Mouse (Mus musculus): ENCODE data around the gene Pi4k2a. TPM values are rescaled to one million over a fixed set of nuclear protein-coding genes. Genes with fewer than 3 reads are reported as not detected.

Pi4k2a gene
- polyA plus RNA-seq, 1 experiment from 2014 or later = 24.2 TPM

DNA sequence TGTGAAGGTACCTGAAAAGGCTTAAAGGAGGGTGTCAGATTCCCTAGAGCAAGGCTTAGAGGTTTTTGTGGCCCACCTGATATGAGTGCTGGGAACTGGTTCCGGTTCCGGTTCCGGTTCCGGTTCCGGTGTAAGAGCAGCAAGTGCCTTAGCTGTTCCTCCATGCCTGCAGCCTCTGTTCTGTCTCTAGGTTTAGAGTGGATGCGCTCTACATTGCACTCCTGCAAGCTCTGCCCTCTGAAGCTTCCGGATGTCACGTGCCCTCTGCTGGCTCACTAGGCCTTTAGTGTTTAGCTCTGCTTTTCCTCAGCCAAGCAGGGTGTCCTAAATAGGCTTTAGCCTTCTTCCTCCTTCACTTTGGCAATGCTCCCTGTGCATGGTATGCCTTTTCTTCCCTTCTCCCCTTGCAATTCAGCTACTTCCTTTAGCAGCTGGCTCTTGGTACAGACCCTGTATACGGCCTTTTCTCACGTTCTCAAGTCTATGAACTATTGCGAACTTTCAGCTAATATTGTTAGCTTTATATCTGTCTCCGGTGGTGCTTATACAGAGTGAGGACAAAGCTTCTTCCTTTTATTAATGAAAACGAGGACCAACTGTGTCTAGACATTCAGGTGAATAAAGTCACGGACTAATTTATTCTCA lies 1.0 kb upstream of the Pi4k2a start:
- TF ChIP-seq EP300 (IDR thresholded peaks at IDR 0.05) (peak; percentile 43; the same call in 1 of the 2 replicates), CTCF (IDR thresholded peaks at IDR 0.05) (peak; percentile 38; the same call in 1 of the 2 replicates)
- Histone ChIP-seq H3K4me1 (ENCODE audit: insufficient read depth, low read depth, low read length) (peaks cover 16% of the 10 kb centered on the region), H3K27ac (ENCODE audit: low read length) (peak overlapping the region; percentile 98), H3K9ac (replicated peaks; ENCODE audit: low read depth) (peak overlapping the region; percentile 23), H3K4me3 (ENCODE audit: low read depth, low read length) (peak overlapping the region; percentile 95), H3K9me3 (ENCODE audit: low read length) (no peaks in the 10 kb centered on the region), H3K27me3 (replicated peaks; ENCODE audit: insufficient read depth, low read length) (no peaks in the 10 kb centered on the region), H3K4me2 (replicated peaks; ENCODE audit: low read depth, low read length) (peak overlapping the region; percentile 81), H3K36me3 (ENCODE audit: insufficient read depth, low read length) (no peaks in the 10 kb centered on the region)
- DNase-seq (ENCODE audit: low spot score) = peak; percentile 83
- WGBS = 12% methylated on average over 14 of the region's 14 CpGs
- ATAC-seq = no peak

DNA sequence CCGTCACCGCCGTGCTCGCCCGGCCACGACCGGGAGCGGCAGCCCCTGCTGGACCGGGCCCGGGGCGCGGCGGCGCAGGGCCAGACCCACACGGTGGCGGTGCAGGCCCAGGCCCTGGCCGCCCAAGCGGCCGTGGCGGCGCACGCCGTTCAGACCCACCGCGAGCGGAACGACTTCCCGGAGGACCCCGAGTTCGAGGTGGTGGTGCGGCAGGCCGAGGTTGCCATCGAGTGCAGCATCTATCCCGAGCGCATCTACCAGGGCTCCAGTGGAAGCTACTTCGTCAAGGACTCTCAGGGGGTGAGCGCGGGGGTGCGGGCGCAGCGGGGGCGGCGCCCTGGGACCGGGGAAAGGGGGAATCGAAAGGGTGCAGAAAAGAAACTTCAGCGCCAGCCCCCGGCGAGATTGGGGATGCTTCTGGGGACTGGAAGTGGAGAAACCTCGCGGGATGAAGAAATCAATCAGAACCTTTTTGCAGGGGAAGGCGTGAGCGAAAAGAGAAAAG lies 419 bp downstream of the Pi4k2a start:
- DNase-seq (ENCODE audit: low spot score) (peak; percentile 68), ATAC-seq (peak; percentile 63)
- WGBS = under 1% methylated on average over 40 of the region's 52 CpGs
- peak overlapping the region; percentile 81 for H3K4me2 ChIP-seq (replicated peaks; ENCODE audit: low read depth, low read length)
- H3K27ac ChIP-seq (ENCODE audit: low read length) = peak overlapping the region; percentile 98
- peak overlapping the region; percentile 88 for H3K9ac ChIP-seq (replicated peaks; ENCODE audit: low read depth)
- no peaks in the 10 kb centered on the region for H3K9me3 ChIP-seq (ENCODE audit: low read length)
- no peaks in the 10 kb centered on the region for H3K27me3 ChIP-seq (replicated peaks; ENCODE audit: insufficient read depth, low read length)
- H3K36me3 ChIP-seq (ENCODE audit: insufficient read depth, low read length) = no peaks in the 10 kb centered on the region
- H3K4me3 ChIP-seq (ENCODE audit: low read depth, low read length) = peak overlapping the region; percentile 95
- H3K4me1 ChIP-seq (ENCODE audit: insufficient read depth, low read depth, low read length) = peaks cover 13% of the 10 kb centered on the region
- TF ChIP-seq EP300 (IDR thresholded peaks at IDR 0.05) (no peak), CTCF (IDR thresholded peaks at IDR 0.05) (no peak)

DNA sequence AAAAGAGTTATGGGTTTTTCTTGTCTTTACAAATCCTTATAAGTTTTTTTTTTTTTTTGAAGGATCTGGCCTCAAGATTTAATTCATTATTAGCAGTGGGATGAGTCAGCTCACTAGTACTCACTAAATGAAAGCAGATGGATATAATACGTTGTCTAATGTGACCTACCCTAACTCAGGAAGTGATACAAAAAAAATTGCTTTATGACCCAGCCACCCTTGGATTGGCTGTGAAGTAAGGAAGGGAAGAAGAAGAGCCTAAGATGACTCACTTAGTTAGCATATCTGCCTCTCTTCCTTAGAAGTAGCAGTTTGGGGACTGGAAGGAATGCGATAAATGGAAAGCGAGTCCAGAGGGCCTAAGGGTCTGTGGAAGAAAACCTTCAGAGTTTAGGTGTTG lies 9.1 kb downstream of the Pi4k2a start:
- Histone ChIP-seq H3K9me3 (ENCODE audit: low read length) (no peaks in the 10 kb centered on the region), H3K9ac (replicated peaks; ENCODE audit: low read depth) (no peak overlapping the region), H3K36me3 (ENCODE audit: insufficient read depth, low read length) (peaks cover 9% of the 10 kb centered on the region; the same call in 1 of the 2 replicates), H3K4me3 (ENCODE audit: low read depth, low read length) (no peak overlapping the region), H3K27me3 (replicated peaks; ENCODE audit: insufficient read depth, low read length) (no peaks in the 10 kb centered on the region), H3K4me2 (replicated peaks; ENCODE audit: low read depth, low read length) (no peak overlapping the region), H3K27ac (ENCODE audit: low read length) (no peak overlapping the region), H3K4me1 (ENCODE audit: insufficient read depth, low read depth, low read length) (no peaks in the 10 kb centered on the region)
- DNase-seq (ENCODE audit: low spot score) = no peak
- WGBS = 76% methylated on average over 3 of the region's 3 CpGs
- ATAC-seq = no peak
- TF ChIP-seq CTCF (IDR thresholded peaks at IDR 0.05) (no peak), EP300 (IDR thresholded peaks at IDR 0.05) (no peak)

DNA sequence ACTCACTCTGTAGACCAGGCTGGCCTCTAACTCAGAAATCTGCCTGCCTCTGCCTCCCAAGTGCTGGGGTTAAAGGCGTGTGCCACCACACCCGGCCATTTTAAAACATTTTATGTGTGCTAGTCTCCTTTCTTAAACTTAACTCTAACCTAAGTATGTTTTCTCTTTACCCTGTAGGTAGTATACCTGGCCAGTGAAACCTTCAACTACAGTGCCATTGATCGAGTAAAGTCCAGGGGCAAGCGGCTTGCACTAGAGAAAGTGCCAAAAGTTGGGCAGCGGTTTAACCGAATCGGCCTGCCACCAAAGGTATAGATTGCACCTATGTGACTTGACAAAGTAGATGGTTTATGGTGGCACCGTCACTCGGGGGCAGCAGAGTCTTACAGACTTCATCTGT lies 14.4 kb downstream of the Pi4k2a start:
- Histone ChIP-seq H3K9me3 (ENCODE audit: low read length) (no peaks in the 10 kb centered on the region), H3K4me3 (ENCODE audit: low read depth, low read length) (no peak overlapping the region), H3K27ac (ENCODE audit: low read length) (no peak overlapping the region), H3K36me3 (ENCODE audit: insufficient read depth, low read length) (peaks cover 24% of the 10 kb centered on the region), H3K27me3 (replicated peaks; ENCODE audit: insufficient read depth, low read length) (no peaks in the 10 kb centered on the region), H3K4me1 (ENCODE audit: insufficient read depth, low read depth, low read length) (no peaks in the 10 kb centered on the region), H3K9ac (replicated peaks; ENCODE audit: low read depth) (no peak overlapping the region), H3K4me2 (replicated peaks; ENCODE audit: low read depth, low read length) (no peak overlapping the region)
- TF ChIP-seq EP300 (IDR thresholded peaks at IDR 0.05) (no peak), CTCF (IDR thresholded peaks at IDR 0.05) (peak; percentile 43)
- no peak for ATAC-seq
- WGBS = 94% methylated on average over 9 of the region's 9 CpGs
- DNase-seq (ENCODE audit: low spot score) = no peak

DNA sequence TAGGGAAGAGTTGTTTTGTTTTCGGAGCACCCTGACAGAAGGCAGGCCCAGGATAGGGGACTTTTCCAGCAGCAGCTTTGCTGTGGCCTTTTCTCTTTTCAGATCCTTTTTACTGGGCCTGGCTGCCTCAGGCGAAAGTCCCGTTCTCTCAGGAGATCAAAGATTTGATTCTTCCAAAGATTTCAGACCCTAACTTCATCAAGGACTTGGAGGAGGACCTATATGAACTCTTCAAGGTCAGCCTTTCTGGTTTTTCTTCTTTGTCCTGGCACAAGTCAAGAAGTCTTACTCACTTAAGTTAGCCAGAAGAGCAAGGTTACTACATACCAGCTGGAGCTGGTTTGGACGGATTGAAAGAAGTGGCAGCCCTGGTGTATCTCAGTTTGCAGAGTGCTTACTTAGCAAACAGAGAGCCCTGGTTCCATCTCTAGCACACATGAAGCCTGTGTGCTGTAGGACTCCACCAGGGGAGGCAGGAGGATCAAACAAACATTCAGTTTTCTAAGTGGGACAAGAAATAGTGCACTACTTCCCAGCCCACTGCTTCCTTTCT lies 25.6 kb downstream of the Pi4k2a start:
- ATAC-seq (peak; percentile 91), DNase-seq (ENCODE audit: low spot score) (peak; percentile 87)
- no peak overlapping the region for H3K4me3 ChIP-seq (ENCODE audit: low read depth, low read length)
- no peaks in the 10 kb centered on the region for H3K27me3 ChIP-seq (replicated peaks; ENCODE audit: insufficient read depth, low read length)
- TF ChIP-seq EP300 (IDR thresholded peaks at IDR 0.05) (peak; percentile 17; the same call in 1 of the 2 replicates), CTCF (IDR thresholded peaks at IDR 0.05) (peak; percentile 34)
- WGBS = 59% methylated on average over 4 of the region's 4 CpGs
- peak overlapping the region; percentile 69 for H3K27ac ChIP-seq (ENCODE audit: low read length)
- H3K36me3 ChIP-seq (ENCODE audit: insufficient read depth, low read length) = no peaks in the 10 kb centered on the region
- no peak overlapping the region for H3K4me2 ChIP-seq (replicated peaks; ENCODE audit: low read depth, low read length)
- no peak overlapping the region for H3K9ac ChIP-seq (replicated peaks; ENCODE audit: low read depth)
- no peaks in the 10 kb centered on the region for H3K9me3 ChIP-seq (ENCODE audit: low read length)
- H3K4me1 ChIP-seq (ENCODE audit: insufficient read depth, low read depth, low read length) = 0 out of 2 replicates have a peak, but pooled peaks cover 2% of the 10 kb centered on the region

DNA sequence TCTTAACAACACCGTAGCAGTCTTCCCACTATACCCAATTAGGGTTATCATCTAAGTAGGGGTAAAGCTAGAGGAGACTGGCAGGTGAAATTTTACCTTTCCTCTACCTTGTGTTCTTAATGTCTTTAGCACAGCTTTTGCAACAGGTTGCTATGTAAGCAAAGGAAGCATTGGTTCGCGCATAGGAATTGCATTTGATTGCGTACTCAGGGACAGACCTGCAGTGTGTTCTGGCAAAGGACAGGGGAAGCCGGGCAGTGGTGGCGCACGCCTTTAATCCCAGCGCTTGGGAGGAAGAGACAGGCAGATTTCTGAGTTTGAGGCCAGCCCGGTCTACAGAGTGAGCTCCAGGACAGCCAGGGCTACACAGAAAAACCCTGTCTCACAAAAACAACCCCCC lies 27.9 kb downstream of the Pi4k2a start:
- TF ChIP-seq EP300 (IDR thresholded peaks at IDR 0.05) (no peak), CTCF (IDR thresholded peaks at IDR 0.05) (no peak)
- H3K4me3 ChIP-seq (ENCODE audit: low read depth, low read length) = no peak overlapping the region
- H3K9ac ChIP-seq (replicated peaks; ENCODE audit: low read depth) = no peak overlapping the region
- WGBS = 81% methylated on average over 9 of the region's 9 CpGs
- no peak overlapping the region for H3K27ac ChIP-seq (ENCODE audit: low read length)
- H3K4me2 ChIP-seq (replicated peaks; ENCODE audit: low read depth, low read length) = no peak overlapping the region
- no peaks in the 10 kb centered on the region for H3K27me3 ChIP-seq (replicated peaks; ENCODE audit: insufficient read depth, low read length)
- DNase-seq (ENCODE audit: low spot score) (no peak), ATAC-seq (no peak)
- no peaks in the 10 kb centered on the region for H3K9me3 ChIP-seq (ENCODE audit: low read length)
- 0 out of 2 replicates have a peak, but pooled peaks cover 2% of the 10 kb centered on the region for H3K4me1 ChIP-seq (ENCODE audit: insufficient read depth, low read depth, low read length)
- H3K36me3 ChIP-seq (ENCODE audit: insufficient read depth, low read length) = peaks cover 2% of the 10 kb centered on the region; the same call in 1 of the 2 replicates

Measured in lung, postnatal 0 days (tissue).